Mouse (Mus musculus) left cerebral cortex, postnatal 14 days (tissue): ENCODE data around the gene Tmem200b. TPM values are rescaled to one million over a fixed set of nuclear protein-coding genes. Genes with fewer than 3 reads are reported as not detected.

Experiments used
- DNase-seq, 2 experiments: peaks; one replicate each; pipeline ENCODE4 v3.0.0; 2021 to 2022; ENCODE audit warnings: low spot score in 2 of 2, mixed read lengths in 1 of 2
- intact Hi-C: fragments of 180-260 bp; cut with DNase I; formaldehyde crosslinking; loops from one replicate; pipeline ENCODE4 v1.15.1; 2025
- total RNA-seq, 2 experiments: library from RNA; stranded (reverse); gene quantifications; 2 replicates each; pipeline ENCODE4 v1.2.3; 2021

The Tmem200b gene
- total RNA-seq, 2 experiments from 2014 or later: 5.9 to 6.1 TPM

DNA sequence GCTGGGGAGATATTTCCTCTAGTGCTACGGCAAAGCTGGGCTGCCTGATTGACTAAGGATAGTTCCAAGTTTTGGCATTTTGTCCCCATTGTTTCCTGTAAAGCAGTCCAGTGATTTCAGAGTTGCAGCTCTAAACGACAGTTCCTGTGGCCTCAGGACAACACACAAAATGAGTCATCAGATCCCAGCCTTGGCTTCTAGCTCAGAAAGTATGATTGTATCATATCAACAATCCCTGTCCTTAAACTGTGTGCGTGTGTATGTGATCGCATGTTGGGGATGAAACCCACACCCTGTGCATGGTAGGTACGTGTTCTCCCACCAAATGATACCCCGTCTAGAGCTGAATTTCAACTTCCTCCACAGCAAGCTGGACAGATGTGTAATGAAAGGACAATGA, 7.6 kb downstream of the Tmem200b start:
- intact Hi-C loops: no loop called here
- no peak for DNase-seq

DNA sequence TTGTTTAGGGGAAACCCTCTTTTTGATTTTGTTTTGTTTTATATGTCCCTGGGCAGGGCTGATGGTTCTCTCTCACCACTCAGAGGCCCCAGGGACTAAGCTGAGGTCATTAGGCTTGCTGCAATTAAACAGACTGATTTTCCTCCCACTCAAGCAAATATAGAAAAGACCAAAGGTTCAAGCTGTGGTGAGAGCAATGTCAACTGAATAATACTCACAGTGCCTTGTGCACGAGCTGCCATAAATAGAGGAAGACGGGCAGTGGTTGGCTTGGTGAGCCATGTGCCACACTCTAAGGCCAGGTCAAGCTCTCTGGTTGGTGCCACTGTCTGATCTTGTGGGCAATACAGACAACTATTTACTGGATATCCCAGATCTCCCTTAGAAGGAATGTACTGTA, 17.9 kb downstream of the Tmem200b start:
- no peak for DNase-seq
- intact Hi-C loops: no loop called here

DNA sequence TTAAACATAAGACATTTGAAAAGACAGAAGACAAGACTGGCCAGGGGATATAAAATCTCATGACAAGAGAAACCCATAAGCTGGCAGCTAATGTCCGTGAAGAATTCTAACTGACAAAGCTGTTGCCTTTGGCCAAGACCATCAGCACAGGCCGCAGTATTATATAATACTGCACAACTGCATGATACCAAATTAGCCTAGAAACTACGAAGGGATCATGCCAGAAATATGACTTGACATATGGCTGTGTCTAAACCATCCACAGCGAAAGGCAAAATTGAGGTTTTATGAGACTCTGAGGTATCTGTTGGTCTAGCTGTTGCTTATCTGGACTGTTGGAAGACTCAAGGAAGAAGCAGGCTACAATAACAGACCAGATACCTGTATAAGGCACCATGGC, 19.3 kb downstream of the Tmem200b start:
- no peak for DNase-seq
- intact Hi-C loops: no loop called here

DNA sequence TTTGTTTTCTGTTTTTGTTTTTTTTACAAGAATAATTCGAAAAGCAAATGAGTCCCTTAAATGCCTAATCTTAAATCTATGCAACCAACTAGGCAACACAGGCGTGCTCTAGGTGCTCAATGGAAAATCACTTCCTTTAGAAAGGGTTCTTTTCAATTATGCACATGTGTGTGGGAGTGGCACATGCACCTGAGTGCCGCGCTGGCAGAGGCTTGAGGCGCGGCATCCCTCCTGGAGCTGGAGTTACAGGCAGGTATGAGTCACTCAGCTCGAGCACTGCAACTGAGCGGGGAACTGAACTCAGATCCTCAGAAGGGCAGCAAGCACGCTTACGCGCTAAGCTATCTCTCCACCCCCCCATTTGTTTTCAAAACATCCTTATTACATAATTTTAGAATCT, 26.3 kb downstream of the Tmem200b start:
- DNase-seq: no peak
- intact Hi-C loops: no loop called here

DNA sequence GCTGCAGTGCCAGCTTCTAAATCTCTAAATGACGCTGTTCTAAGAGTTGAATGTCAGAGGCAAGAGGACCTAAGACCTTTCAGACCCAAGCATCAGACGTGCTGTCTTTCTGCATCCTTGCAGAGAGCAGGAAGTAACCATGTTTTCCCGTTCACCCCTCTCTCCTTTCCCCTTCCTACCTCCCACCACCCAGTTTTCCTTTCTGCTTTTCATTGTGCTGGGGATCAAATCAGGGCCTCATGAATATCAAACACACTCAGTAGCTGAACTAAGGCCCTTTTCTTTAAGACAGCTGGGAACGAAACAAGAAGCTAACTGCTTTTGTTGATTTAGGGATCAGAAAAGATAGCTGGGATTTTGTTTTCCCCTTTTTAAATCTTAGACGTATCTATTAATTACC, 28.3 kb downstream of the Tmem200b start:
- intact Hi-C loops: no loop called here
- no peak for DNase-seq

DNA sequence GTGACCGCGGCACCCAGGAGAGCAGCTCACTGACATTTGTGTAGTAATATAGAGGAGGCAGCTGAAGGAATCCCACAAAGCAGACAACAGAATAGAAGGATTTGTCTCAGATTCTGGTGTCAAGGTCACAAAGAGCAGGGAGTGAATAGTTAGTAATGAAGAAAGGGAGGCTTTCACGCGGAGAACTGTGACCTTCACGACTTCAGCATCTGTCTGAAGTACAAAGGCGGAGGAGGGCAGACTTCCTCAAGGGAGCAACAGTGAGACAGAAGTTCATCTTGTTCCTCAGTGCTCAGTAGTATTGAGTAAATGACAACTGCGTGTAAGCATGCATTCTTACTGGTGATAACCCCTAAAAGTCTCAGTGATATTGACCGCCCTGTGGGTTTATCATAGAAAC, 29.1 kb downstream of the Tmem200b start:
- intact Hi-C loops: no loop called here

DNA sequence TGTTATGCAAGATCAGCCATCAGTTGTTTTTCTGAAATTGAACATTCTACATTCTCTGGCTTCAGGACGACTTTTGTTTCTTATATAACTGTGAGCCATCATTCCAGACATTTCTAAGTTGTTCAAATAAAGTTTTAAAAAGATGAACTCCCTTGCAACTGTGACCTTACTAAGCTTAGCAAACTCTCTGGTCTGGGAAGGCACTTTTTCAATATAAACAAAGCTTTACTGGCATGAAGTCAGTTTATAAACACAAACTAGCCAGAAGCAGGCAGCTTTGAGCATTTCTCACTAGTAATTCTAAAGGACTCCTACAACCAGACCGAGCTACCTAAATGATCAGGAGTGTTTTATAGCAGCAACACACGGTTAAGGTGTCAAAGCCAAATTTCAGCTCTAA, 35.6 kb downstream of the Tmem200b start:
- no peak for DNase-seq
- intact Hi-C loops: no loop called here

More for the DNA sequence above, 29.1 kb downstream of the Tmem200b start:
- no peak for DNase-seq

DNA sequence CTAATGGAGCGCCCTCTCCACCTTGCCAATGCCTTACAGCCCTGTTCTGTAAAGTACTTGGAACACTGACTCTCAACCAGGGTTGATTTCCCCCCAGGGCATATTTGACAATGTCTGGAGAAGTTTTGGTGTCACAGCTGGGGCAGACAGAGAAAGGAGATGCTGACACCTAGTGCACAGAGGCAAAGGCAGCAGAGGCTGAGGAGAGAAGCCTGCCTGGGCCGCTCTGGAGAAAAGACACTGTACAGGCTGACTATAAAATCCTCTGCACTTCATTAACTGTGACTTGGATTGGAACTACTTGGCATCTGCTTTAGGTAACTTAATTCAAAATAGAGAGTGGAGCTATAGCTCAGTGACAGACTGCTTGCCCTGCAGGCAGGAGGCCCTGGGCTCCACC, 47.3 kb downstream of the Tmem200b start:
- intact Hi-C loops: loop anchor here (5.0 kb wide), 1 partner anchor 52 kb away; no protein-coding TSS in a partner anchor
- DNase-seq: no peak

DNA sequence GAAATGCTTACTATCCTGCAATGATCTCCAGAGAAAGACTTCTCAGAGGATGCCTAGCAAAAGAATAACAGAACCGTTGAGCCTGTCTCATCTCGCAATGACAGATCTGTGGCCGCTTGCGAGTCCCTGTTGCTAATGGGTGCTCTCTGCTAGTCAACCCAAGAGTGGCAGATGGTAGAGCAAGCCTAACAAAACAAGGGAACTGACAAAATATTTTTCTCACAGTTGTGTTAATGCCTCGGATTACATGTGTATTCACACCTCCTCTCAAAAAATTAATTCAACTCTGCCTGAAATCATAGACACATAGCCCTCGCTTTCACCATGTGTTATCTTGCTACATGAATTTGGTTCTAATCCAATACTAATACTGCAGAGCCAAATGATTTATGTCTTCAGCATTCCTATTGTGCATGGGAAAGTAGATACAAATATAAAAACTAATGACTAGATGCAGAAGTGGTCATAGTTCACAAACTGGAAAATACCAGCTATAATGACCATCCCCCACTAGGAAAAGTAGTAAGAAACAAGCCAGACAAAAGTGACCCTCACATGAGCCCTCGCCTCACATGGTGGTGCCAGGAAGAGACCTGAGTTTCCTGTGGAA, 48.8 kb downstream of the Tmem200b start:
- intact Hi-C loops: loop anchor here (5.0 kb wide), 1 partner anchor 108 kb away; no protein-coding TSS in a partner anchor
- DNase-seq: no peak

Other genes with a start within 250 kb of the Tmem200b start
- gene Ptpru, start 83.5 kb upstream of the Tmem200b start, total RNA-seq: 10 to 100 TPM; 63.8 to 64.9 TPM
- gene Mecr, start 78.3 kb upstream of the Tmem200b start, total RNA-seq: 10 to 100 TPM; 31.6 to 34.7 TPM
- gene Srsf4, start 48.2 kb upstream of the Tmem200b start, total RNA-seq: 10 to 100 TPM; 67.2 to 78.6 TPM
- not detected for gene Gm10300, start 152.9 kb downstream of the Tmem200b start, total RNA-seq
- gene Epb41, start 153.6 kb downstream of the Tmem200b start, total RNA-seq: 10 to 100 TPM; 26.2 to 28.4 TPM
- 10 to 100 TPM; 11.9 to 12.4 TPM for gene Oprd1, start 222.7 kb downstream of the Tmem200b start, total RNA-seq